Mouse (Mus musculus) urinary bladder, adult 18-20 months (tissue): ENCODE measurements around the gene Olfr559.
A peak's percentile ranks its signal among the peaks of the same experiment; 100 is the strongest.

ENCODE experiments used
- DNase-seq, 2 experiments: peaks; one replicate each; pipeline ENCODE4 v3.0.0; 2022; ENCODE audit warnings: low spot score in 2 of 2, mixed read lengths in 2 of 2

Gene Olfr559

DNA sequence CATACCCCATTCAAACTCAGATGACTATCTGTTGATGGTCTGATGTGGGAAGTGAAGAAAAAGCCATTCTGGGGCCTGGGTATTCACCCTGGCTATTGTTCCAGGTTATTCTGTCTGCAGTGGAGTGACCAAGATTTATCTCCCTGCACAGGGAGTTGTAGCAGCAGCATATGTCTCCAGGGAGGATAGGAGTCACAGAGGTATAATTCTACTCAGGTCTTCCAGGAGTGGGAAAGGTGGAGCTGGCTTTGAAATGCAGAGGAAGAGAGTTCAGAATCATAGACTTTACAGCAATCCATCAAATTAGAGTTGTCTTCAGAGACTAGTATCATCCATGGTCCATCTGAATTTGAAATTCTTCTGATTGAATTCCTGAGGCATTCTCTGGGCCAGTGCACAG is at the start of gene Olfr559:
Gene Olfr559 (minus strand): TSS at position 101 of the 400 bp plus-strand sequence.
- no peak for DNase-seq

DNA sequence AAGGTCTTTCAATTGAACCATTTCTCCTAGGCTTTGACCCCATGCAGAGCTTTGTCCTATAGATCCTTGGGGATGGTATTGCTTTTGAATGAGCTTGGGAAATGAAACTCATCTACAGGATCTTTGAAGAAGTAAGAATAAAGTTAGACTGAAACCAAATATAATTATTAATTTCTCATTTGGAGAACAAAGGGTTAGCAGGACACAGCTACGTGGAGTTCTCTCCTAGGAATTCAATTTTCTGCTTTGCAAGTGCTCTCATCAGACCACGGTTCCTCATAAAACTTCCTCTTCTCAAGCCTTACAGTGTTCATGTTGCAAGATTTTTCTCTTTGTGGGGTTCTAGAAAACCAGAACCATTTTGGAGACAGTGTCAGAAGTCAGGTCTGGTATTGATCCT is 43.6 kb upstream of the Olfr559 start, which contains the start of gene Olfr561:
Gene Olfr561 (plus strand): TSS at position 301 of the 400 bp plus-strand sequence.
- no peak for DNase-seq

DNA sequence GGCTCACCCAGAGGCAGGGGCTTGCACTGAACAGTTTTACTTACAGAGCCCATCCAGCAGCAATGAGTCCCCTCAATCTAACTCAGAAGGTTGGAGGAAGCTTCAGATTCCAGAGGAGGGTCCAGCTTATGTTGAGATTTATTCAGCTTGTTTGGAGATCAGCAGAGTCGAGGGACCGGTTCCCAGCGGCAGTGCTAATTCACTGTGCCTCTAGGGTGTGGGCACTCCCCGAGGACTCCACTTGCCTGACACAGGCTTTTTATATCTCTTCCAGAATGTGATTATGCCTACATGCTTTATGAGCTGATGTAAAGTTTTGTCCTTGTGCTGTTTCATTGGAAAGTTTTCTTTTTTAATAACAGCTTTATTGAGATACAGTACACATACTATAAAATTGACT is 32.0 kb upstream of the Olfr559 start, which contains the start of the genes Olfr560 and Olfr78:
Gene Olfr560 (minus strand): TSS at position 101 of the 400 bp plus-strand sequence.
Gene Olfr78 (minus strand): TSS at position 206 of the 400 bp plus-strand sequence.
- DNase-seq: no peak

DNA sequence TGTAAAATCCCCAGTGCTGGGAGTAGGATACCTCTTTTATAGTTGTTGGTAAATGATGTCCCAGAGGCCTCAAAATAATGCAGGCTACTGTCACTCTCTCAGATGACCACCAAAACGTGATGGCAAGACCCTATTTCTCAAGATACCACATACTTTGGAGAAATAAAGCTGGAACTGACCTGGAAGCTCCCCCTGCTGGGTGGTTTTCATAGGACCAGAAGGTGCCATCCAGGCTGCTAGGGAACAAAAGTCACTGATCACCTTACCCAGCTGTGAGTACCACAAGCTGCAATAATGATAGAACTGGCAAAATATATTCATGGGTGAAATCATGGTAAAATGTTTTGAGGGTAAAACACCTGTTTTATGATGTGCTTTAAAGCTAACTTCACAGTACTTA is 24.8 kb upstream of the Olfr559 start:
- DNase-seq: no peak

DNA sequence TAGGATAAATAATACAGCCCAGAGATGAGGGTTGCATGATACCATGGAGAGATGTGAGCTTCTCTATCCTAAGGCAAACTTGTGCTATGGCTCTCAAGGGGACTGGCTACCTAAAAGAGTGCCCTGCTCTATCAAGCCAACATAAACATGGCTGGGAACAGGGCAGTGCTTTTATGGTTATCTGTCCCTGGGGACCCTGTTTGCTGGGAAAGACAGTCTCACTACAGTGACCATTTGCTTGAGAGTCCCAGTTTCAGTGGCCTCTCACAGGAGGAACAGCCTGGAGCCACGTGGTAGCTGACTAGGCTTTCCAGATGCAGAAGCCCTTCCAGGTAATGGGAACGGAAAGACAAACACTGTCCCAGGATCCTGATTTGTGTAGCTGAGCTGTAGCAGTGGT is 10.4 kb upstream of the Olfr559 start:
- no peak for DNase-seq

DNA sequence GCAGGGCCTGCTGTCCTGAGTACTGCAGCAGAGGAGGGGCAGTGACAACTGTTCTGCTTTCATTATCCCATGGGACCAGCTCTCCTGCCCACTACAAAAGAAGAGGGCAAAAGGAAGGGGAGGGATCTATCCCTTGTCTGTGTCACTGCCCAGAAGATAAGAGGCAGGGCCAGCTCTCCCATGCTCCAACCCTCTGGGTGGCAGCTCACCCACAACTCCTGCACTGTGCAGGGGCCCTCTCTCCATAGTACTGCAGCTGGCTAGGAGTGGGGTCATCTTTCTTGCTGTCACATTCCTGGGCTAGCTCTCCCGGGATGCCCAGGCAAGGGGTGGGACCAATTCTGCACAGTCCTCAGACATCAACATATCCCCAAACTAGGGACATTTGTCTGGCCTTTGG is 6.5 kb upstream of the Olfr559 start:
- DNase-seq: no peak

DNA sequence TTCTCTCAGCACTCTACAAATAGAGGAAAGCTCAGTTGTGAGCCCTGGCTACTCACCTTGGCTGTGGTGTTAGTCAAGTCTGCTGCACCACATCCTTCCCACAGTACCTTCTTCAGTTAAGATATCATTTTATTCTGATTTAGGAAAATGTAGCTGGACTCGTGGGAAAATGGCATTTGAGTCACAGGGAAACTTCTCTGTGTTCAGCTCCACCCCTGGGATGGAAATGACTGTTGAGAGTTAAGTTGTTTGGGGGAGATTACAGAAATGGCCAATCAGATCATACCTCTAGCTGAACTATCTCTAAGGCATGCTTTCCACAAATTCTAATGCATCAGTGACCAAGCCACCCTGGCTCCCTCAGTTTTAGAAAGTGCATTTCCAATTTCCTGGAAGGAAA is 8.3 kb downstream of the Olfr559 start, which contains the start of gene Olfr33:
Gene Olfr33 (minus strand): TSS at position 101 of the 400 bp plus-strand sequence.
- DNase-seq: no peak

DNA sequence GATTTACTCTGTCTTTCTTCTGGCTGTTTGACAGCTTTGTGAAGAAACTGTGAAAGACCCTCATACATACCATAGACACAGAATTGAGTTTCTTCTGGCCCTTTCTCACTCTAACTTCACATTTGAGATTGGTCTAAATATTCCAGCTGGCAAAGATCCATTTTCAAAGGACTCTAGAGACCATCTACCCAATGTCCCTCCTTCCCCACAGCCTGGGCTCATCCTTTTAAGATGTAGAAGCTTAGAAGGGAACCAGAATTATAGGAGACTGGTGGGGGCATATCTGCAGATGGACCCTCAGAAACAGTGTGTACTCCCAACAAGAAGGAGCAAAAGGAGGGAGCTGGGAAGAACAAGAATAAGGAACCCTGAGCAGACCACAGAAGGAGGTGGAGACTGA is 25.4 kb downstream of the Olfr559 start, which contains the start of gene Olfr558:
Gene Olfr558 (plus strand): TSS at position 301 of the 400 bp plus-strand sequence.
- DNase-seq: no peak

DNA sequence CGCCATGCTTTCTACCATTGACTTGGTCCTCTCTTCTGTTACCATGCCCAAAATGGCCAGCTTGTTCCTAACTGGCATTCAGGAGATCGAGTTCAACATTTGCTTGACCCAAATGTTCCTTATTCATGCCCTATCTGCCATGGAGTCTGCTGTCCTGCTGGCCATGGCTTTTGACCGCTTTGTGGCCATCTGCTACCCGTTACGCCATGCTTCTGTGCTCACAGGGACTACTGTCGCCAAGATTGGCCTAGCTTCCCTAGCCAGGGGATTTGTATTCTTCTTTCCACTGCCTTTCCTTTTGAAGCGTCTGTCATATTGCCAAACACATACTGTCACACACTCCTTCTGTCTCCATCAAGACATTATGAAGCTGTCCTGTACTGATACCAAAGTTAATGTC is 28.8 kb downstream of the Olfr559 start:
- no peak for DNase-seq

DNA sequence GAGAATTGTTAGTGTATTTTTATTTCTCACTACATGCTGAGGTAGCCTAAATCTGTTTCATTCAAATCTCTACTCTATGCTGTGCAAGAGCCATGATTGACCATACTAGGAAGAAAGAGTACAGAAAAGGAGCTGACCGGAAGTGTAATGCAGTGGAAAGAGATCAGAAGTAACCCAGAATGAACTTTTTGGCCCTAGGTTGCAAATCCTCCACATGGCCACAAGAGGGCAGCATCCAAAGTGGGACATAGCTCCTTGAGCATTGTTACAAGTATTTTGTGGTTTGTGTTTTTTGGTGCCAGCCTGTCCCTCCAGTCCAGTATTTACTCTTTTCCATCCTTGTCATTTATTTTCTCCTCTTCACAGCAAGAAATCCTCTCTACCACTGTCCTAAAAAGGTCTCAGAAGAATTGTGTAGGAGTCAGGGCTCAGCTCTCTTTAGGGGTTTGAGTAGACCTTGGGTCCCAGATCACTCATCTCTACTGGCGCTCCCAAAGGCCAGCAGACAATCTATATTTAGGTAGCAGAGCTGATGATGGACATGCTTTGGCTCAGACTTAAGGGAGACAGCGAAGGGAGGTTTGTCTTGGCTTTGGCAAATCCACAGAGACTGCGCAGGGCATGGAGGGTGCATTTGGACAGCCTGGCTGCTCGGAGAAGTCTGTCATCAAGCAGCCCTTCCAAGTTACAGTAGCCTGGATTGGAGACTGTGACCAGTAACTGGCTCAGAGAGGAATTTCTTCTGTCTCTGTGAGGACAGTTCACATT is 31.7 kb downstream of the Olfr559 start, which contains the start of gene Olfr557:
Gene Olfr557 (plus strand): TSS at position 553 of the 768 bp plus-strand sequence.
- no peak for DNase-seq

DNA sequence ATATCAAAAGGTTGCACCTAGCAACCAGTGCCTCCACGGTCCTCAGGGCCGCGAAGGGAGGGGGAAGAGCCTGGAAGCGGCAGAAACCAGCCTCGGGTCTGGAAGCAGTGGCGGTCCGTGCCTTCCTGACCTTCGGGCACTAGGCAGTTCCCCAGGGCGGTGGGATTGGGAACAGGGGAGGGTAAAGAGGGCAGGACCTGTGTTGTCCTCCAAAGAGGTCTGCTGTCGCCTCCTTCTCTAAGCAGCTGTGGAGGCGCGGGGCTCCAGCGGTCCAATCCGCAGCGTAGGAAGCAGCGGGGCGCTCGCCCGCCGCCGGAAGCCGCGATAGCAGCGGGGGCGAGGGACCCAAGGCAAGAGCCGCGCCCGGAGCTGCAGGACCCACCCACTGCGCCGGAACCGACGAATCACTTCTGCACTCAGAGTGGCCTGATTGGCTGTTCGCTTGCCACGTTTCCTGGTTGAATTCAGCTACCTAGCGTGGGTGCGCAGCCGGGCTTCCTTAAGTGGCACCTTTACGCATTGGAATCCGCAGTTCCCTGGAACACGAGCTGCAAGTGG is 40.3 kb downstream of the Olfr559 start, which contains the start of gene Trim68:
Gene Trim68 (minus strand): TSS at position 384 of the 558 bp plus-strand sequence.
- peak; percentile 81 to 91 for DNase-seq

DNA sequence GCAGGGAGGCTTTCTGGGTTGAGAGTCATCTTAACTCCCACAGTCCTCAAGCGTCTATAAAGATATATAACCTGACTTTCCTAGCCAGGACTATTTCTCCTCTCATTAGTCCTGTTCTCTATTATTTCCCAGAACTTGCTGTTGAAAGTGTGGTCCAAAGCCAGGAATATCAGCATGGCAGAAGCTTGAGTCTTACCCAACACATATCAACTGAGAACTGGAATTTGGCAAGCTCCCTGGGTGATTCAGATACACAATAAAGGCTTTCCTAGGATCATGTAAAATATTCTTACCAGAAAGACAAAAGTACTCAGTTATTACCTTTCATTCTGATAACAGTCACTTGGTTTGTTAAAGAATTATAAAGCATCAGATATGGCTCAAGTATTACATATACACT is 45.4 kb downstream of the Olfr559 start:
- DNase-seq: no peak

DNA sequence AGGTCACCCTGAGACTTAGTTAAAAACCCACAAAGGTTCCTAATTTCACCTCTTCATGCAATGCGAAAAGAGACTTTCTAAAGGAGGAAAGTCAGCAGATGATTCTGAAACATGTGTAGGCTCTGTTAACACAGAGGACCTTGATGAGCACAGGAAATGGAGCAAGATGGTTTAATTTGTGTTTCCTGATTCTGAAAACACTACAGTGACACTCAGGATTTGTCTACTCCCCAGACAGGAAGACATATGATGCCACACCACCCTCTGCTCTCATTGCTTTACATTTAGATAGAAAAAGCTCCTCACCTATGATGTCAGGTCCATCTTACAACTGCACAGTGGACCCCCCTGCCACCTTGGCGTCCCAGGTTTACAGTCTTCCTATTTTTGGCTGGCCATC is 51.1 kb downstream of the Olfr559 start:
- DNase-seq: no peak
